Mouse (Mus musculus) heart, adult 2 months (tissue): ENCODE results near the gene Klc1.

ENCODE experiments used
- CTCF ChIP-seq: fragments of 200-600 bp; IDR thresholded peaks from 2 replicates; pipeline ENCODE4 v1.8.1; 2022; ENCODE audit warnings: antibody characterized with exemption, mild to moderate bottlenecking, moderate library complexity
- EP300 ChIP-seq: fragments of 200-500 bp; IDR thresholded peaks from 2 replicates; pipeline ENCODE4 v1.6.1; 2011; ENCODE audit warnings: low read depth, low read length, control low read depth; ENCODE audit not compliant: insufficient read depth
- POLR2A ChIP-seq: fragments of 200-500 bp; IDR thresholded peaks from 2 replicates; pipeline ENCODE4 v1.6.1; 2011; ENCODE audit warnings: mild to moderate bottlenecking, low read depth, low read length, control low read depth; ENCODE audit not compliant: insufficient read depth

- TF ChIP-seq CTCF (no peak), POLR2A (no peak), EP300 (no peak)
Observed at GRCm38 (mm10) chr12:111855448-111855847, 96.8 kb downstream of the Klc1 start.
